ENCODE assay signal across 22 mouse cellular contexts in the genomic region with DNA sequence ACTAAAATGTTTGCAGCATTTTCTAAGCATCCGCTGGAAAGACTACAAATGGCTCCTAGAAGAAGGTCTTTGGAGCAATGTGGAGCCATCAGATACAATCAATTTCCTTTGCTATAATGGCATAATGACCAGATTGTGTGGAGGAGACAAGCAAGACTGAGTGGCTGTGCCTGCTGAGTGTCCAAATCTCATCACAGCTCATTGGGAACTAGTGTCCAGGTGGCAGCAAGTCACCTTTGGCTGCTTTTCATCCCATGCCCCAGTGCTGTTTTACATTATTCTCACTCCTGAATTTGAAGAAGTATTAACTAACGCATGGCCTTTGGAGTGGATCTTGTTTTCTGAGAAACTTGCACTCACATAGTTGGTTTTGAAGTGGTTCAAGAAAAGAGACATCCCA.
A peak's percentile ranks its signal among the peaks of the same experiment; 100 is the strongest.
DNase-seq lines count a peak whose midpoint lies in the region; ATAC-seq and TF ChIP-seq lines count a peak whose summit lies in the region.
"Had no signal": no experiment of that assay in that cellular context is flagged by ENCODE, and none has a peak within 500 bp of the region (broad histone marks: within the 10 kb centered on the region; RNA-seq: fewer than 3 reads in every experiment).

No protein-coding gene starts in this region.

- no peak for TF ChIP-seq CTCF in cerebellum, adult 2 months (IDR thresholded peaks at IDR 0.05; ENCODE audit: borderline replicate concordance, insufficient read depth, low read depth, low read length)

- H3K36me3 ChIP-seq in forebrain, embryonic 10.5 days (replicated peaks) = no peaks in the 10 kb centered on the region
- H3K36me3 ChIP-seq: embryonic facial prominence, embryonic 10.5 days; G1E; heart, embryonic 15.5 days; hindbrain, embryonic 10.5 days had no signal

- H3K9me3 ChIP-seq in forebrain, embryonic 10.5 days = no peaks in the 10 kb centered on the region
- H3K9me3 ChIP-seq: embryonic facial prominence, embryonic 10.5 days; heart, embryonic 15.5 days; hindbrain, embryonic 10.5 days had no signal

- 19% methylated on average over 2 of the region's 2 CpGs for WGBS in cerebellum, adult 2 months
- 93% methylated on average over 2 of the region's 2 CpGs for WGBS in forebrain, embryonic 10.5 days

- H3K27me3 ChIP-seq in cerebellum, adult 2 months (ENCODE audit: control insufficient read depth, insufficient read depth, low read length) = no peaks in the 10 kb centered on the region
- no peaks in the 10 kb centered on the region for H3K27me3 ChIP-seq in forebrain, embryonic 10.5 days (ENCODE audit: poor library complexity, severe bottlenecking)
- H3K27me3 ChIP-seq: heart, embryonic 15.5 days had no signal

- ATAC-seq in cerebellum, adult (ENCODE audit: insufficient number of reproducible peaks, low FRiP score, low TSS enrichment) = peak; percentile 81
- ATAC-seq: CD4-positive, CD25-positive, alpha-beta regulatory T cell, adult 4 months; forebrain, embryonic 14.5 days; intestine, postnatal 0 days had no signal

- no peak overlapping the region for H3K4me3 ChIP-seq in cerebellum, adult 2 months (replicated peaks; ENCODE audit: insufficient read depth, low read depth, low read length)
- H3K4me3 ChIP-seq in forebrain, embryonic 10.5 days = no peak overlapping the region
- H3K4me3 ChIP-seq: embryonic facial prominence, embryonic 10.5 days; heart, embryonic 15.5 days; hindbrain, embryonic 10.5 days had no signal

- no peak overlapping the region; the same call in 1 of the 2 replicates for H3K27ac ChIP-seq in cerebellum, adult 2 months (ENCODE audit: insufficient read depth, low read length)
- H3K27ac ChIP-seq in forebrain, embryonic 10.5 days = no peak overlapping the region
- H3K27ac ChIP-seq: embryonic facial prominence, embryonic 10.5 days; heart, embryonic 15.5 days; hindbrain, embryonic 10.5 days; hindbrain, embryonic 14.5 days had no signal

- TF ChIP-seq POLR2A in cerebellum, adult 2 months (IDR thresholded peaks at IDR 0.05; ENCODE audit: borderline replicate concordance, insufficient read depth, low read length) = no peak

- DNase-seq in cerebellum, postnatal 4 days (ENCODE audit: low spot score in 2 of 2) = no peak
- DNase-seq in brain, adult 2 months (ENCODE audit: low read depth, low spot score) = peak; percentile 94
- peak; percentile 62 to 85 for DNase-seq in cerebellum, adult 2 months
- DNase-seq in cerebellum, postnatal 10 days = peak; percentile 68 to 76
- DNase-seq in c-Kit-positive CD71-positive TER-119-positive erythroid progenitor cells, embryonic 14.5 days (ENCODE audit: low spot score) = no peak
- no peak for DNase-seq in layer of hippocampus, adult 9-10 months (ENCODE audit: low spot score)
- no peak for DNase-seq in forebrain, embryonic 10.5 days (ENCODE audit: extremely low spot score, low spot score)
- DNase-seq: adrenal gland, postnatal 10 days; B cell, adult 2 months; gastrocnemius, postnatal 36 days; heart, adult 18-20 months; heart, postnatal 14 days; kidney, adult 9 months had no signal

- peaks cover 9% of the 10 kb centered on the region for H3K4me1 ChIP-seq in cerebellum, adult 2 months (ENCODE audit: control insufficient read depth, insufficient read depth, low read length)
- H3K4me1 ChIP-seq in forebrain, embryonic 10.5 days = peaks cover 3% of the 10 kb centered on the region; the same call in 1 of the 2 replicates
- H3K4me1 ChIP-seq: embryonic facial prominence, embryonic 10.5 days; heart, embryonic 15.5 days; hindbrain, embryonic 10.5 days had no signal

Comparison
In these comparisons a context has a peak if more than half of its experiments do, and no peak if none do; other contexts are left out.
1. DNase-seq: peak in brain, adult 2 months (single experiment), cerebellum, adult 2 months (2 of 2) and cerebellum, postnatal 10 days (2 of 2); none in cerebellum, postnatal 4 days (0 of 2), c-Kit-positive CD71-positive TER-119-positive erythroid progenitor cells, embryonic 14.5 days (single experiment), layer of hippocampus, adult 9-10 months (single experiment) and forebrain, embryonic 10.5 days (single experiment).